Mouse (Mus musculus): ENCODE measurements around the gene 7530416G11Rik.
A peak's percentile ranks its signal among the peaks of the same experiment; 100 is the strongest.

Gene 7530416G11Rik

DNA sequence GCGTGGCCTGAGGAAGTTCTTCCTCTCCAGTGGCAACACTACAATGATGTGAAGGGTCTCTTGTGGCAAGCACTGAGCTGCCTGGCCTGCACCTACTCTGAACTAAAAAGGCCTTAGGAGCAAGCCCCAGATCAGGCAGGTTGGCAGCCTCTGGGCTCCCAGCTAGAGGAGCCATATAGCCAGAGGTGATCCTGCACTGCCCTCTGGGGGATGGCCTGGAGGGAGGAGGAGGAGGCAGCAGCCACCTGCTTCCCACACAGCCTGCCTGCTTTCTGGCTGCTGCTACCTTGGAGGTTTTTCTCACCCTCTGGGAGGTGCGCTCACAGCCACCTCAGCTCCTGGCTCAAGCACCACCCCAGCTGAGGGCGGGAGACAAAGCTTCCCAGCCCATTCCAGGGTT, 22.4 kb downstream of the 7530416G11Rik start:
- no peak for DNase-seq (ENCODE audit: low read depth, low spot score)

DNA sequence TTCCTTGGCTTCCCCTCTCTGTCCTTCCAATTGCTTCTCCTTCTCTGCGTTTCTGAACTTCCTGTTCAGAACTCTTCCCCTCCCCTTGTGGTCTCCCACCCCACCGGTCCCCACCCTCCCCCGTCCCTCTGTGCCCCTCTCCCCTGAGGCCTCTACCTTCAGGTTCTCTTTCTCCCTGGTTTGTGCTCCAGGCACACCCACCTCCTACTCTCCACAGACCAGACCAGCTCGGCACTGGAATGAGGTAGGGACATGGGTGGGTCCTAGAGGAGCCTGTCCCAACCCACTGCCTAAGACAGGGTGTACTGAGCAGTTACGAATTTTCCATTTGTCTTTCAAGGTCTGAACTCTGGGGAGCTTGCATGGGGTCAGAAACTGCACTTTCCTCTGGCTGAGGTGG, 23.1 kb downstream of the 7530416G11Rik start:
- no peak for DNase-seq (ENCODE audit: low read depth, low spot score)

DNA sequence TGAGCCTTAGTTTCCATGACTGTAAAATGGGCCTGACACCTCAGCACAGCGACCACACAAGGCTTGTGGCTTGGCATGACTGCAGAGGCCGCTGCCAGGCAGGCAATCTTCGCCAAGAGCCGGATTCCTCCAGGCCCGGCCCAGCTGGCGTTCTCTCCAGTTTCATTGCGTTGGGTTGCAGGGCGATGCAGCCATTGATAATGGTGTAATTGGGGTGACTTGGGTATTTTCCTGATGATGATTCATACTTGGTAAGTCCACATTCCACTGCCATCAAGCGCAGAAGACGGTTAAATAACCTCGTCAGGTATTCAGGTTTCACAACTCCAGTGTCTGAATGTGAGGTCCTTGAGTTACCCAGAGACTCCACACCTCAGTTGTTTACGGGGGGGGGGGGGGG, 23.7 kb downstream of the 7530416G11Rik start:
- peak; percentile 14 for DNase-seq (ENCODE audit: low read depth, low spot score)

DNA sequence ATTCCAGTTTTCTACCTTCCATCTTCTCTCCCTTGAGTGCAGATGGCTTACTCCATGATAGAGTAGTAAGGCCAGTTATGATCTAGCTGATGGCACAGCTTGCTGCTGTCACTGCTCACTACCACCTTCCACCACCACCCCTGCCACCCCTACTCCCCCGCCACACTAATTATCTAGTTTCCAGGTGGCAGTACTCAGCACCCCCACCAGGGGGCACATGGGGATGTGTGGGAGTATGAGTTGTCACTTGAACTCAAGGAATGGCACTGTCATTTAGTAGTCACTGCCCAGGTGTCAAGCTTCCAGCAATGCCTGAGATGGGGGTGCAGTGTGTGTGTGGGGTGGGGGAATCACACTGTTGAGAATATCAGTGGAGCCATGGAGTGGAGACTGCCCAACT, 25.4 kb downstream of the 7530416G11Rik start:
- DNase-seq (ENCODE audit: low read depth, low spot score), result peak; percentile 65

DNA sequence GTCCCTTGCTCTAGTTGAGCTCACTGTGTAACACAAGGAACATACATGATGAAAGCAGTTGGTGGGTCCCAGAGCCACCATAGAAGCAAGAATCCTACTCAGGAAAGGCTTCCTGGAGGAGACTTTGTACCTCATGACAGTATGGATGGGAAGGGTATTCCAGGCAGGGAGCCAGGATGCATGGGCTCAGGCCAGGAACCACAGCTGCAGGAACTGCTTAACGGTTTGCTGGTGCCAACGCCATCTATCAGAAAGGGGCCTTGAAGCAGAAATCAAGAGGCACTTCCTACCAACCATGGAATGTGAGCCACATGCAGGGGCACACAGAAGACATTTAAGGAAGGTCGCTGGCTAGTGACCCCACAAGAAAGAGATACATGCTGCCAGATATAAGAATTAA, 28.3 kb downstream of the 7530416G11Rik start:
- DNase-seq (ENCODE audit: low read depth, low spot score), result peak; percentile 19

DNA sequence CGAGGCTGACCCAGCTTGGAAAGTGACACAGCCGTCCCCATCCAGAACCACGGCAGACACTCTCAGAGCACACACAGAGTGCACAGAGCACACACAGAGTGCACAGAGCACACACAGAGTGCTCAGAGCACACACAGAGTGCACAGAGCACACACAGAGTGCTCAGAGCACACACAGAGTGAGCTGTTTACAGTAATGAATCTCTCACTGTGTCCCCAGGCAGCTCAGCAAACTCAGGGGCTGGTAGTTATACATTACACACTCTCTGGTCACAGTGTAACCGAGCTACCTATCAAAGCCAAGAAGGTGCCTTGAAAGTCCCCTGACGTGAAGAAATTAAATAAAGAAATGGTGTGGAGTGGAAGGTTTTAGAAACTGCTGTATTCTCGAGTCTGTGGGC, 33.6 kb downstream of the 7530416G11Rik start:
- no peak for DNase-seq (ENCODE audit: low read depth, low spot score)

DNA sequence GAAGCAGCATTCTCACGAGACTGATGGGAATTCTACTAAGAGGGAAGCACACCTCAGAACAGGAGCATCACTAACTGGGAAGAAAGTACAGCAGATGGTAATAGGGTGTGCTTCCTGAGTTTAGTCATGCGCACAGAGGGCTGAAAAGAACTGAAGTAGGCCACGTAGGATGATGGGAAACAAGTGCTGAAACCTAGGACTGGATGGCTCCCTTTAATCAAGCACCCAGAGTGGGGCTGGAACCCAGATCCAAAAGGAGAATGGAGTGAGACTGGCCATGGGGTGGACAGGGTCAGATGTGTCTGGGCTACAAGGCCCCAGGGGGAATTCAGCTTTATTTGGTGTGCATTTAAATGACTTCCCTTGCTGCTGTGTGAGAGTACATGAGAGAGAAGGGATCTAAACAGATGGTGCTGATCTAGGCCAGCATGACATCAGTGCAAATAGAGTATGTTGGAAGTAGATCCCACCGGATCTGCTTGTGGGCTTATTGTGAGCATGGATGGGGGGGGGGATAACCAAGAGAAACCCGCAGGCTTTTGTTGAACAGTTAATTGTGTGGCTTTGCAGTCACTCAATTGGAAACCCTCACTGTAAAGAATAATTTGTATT, 36.5 kb downstream of the 7530416G11Rik start:
- DNase-seq (ENCODE audit: low read depth, low spot score), result no peak

DNA sequence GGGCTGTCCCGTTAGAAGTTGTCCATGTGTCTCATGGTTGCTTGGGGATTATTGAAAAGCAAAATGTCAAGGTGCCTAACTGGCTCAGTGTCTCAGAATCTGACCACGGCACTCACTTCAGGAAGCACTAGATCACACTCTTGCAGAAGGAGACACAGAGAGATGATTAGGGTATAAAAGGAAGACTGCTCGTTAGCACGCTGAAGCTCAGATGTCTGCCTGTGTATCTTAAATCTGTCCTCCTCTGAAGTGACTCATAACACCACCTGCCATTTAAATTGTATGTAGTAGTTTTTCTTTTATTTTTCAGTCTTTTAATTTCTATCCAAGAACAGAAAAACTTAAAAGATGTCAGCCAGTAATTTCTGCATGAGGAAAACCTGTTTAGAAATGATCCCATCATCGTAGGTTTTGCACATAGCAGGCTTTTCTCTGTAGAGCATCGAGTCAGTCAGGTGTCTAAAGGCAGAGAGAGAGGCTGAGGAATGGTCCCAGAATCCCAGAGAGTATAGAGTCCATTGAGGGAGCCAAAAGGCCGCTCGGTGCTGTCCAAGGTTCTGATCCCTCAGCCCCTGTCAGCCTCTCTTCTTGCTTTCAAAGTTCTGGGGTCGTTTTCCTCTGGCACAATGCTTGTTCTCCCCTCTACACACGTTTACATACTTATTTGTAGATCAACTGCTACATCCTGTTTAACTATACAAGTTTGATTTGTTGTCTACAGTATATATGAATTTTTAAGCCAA, 38.0 kb downstream of the 7530416G11Rik start:
- peak; percentile 22 for DNase-seq (ENCODE audit: low read depth, low spot score)

DNA sequence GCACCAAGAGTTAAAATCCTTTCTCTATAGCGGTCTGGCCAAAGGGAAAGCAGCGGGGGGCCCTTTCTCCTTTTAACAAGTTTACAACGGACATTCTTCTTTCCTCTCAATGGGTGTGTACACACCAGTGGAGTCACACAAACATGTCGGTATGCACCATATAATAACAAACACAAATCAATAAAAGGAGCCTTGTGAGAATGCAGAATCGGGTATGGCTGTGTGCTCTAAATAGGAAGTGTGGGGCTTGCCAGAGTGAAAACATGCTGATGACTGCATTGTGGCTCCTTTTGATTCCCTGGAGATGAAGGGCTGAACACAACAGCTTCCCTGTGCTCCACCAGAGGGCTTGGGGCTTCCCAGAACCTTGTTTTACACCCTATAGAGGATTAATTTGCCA, 38.8 kb downstream of the 7530416G11Rik start:
- DNase-seq (ENCODE audit: low read depth, low spot score), result no peak

DNA sequence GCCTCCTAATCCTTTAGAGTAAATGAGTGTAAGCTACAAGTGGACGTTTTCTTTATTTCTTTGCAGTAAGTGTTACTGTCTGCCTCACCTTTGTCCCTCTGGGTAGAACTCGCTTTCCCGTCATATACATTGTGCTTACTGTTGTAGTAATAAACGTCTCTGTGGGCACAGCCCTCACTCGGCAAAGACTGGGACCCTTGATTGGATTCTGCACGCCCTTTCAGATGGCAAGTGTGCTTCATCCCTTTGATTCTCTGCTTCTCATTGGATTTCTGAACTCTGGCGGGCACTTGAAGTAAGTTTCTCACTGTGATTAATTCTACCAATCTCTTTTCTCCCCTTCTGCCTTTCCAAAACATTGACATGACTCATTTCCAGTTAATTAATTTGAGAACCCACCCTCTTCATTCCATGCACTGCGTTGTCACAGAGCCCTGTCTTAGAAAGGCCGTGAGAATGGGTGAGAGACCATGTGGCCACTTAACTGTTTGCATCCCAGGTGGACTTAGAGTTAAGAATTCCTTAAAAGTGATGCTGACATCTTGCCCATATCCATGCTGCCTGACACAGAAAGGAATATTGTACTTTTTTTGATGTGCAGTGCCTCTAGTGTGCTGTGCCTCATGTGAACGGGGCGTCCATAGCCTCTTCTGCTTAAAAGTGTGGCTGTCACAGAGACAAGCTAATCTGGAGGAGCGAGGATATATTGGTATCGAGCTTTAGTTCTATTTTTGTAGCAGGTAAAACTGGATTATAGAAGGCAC, 39.8 kb downstream of the 7530416G11Rik start:
- no peak for DNase-seq (ENCODE audit: low read depth, low spot score)

DNA sequence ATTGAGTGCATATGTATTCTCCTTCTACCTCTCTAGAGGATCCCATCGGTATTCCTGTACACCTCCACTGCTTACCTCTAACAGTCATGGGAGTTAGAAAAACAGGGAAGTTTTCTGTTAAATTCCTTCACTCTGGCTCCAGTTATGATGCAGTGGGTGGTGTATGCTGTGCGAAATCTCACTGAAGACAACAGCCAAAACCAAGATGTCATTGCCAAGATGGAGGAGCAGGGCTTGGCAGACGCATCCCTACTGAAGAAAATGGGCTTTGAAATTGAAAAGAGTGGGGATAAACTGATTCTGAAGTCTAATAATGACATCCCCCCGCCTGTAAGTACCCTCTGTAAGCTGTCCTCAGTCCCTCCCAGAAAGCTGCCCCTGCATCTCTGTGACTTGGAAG, 40.9 kb downstream of the 7530416G11Rik start:
- DNase-seq (ENCODE audit: low read depth, low spot score), result no peak

DNA sequence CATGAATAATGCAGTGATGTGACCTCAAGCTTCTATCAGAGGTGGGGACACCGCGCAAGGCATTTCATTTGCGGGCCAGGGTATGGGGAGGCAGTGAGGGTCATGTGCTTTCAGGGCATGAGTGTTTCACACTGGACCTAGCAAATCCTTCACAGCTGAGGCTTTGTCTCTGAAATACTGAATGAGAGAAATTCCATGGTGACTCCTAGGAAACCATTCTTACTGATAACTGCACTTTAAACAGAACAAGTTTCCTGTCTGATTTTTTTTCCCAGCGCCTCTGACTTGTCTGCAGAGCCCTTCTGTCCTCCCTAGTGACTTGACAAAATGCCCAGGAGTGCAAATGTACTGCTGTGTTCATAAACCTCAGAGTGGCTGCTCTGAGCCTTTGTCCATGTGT, 41.5 kb downstream of the 7530416G11Rik start:
- DNase-seq (ENCODE audit: low read depth, low spot score), result no peak

DNA sequence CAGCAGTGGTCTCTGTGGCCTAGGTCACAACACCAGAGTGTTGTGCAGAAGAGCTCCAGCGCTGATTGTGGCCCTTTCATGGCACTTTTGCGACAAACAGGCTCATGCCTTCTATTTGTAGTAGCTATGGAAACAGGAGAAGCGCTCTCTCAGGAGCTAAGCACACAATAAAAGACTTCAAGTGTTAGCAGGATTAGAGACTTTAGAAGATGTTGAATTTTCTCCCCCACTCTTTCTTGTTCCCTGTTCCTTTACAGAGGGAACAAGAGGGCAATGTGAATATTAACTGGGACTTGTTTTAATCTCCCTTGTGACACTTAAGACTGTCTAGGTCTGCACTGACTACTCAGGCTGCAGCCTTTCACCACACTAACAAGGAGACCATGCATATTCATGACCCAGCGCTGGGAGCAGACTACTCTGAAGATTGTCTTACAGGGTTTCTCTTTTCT, 44.4 kb downstream of the 7530416G11Rik start:
- DNase-seq (ENCODE audit: low read depth, low spot score), result no peak

DNA sequence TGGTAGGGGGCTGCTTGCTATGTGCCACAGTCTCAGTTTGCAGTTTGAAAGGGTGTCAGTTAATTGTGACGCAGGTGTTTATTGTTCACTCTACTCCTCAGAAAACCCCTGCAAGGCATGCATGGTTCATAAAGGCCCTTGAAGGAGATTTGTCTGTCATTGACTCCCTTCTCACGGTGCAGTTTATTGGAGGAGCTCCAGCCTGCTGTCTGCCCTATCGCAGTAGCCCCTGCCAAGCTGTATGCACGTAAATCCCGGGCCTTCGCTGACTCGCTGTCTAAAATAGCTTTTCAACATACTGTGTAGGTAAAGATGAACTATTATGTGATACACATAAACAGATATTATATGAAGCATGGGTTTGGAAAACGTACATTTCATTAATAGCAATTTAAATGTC, 45.2 kb downstream of the 7530416G11Rik start:
- DNase-seq (ENCODE audit: low read depth, low spot score), result no peak

DNA sequence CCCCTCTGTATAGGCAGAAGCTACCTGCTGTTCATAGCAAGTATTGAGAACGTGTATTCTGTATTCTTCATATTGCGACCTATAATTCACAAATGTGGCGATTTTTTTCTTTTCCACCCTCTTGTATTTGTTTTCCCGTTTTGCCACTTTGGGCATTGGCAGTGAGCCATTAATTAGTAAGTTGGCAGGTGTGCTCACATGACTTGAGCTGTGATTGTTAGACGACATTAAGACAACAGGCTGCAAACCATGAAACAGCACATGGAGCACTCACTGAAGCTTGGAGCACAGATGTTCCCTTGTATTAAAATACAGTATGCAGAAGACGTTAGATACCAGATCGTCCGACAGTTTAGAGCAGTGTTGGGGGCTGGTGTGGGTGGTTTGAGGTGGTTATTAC, 46.1 kb downstream of the 7530416G11Rik start:
- DNase-seq (ENCODE audit: low read depth, low spot score), result no peak

DNA sequence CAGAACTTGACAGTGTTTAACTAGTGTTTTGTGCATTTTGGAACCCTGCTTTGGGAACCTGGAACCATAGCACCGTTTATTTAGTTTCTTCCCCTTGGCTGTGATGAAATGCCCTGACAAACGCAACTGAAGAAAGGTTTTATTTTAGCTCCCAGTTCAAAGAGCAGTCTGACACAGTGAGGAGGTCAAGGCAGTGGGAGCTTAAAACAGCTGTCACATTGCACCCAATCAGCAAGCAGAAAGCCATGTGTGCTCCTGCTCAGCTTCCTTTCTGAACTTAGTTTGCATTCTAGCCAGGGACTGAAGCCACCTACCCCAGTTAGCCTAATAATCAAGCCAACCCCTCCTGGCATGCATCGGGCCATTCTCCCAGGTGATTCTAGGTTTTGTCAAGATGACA, 56.4 kb downstream of the 7530416G11Rik start:
- no peak for DNase-seq (ENCODE audit: low read depth, low spot score)
